In genomic region chr7:74942917-74943316, GRCm38 (mm10) we compare ENCODE assay signal across 13 mouse cellular contexts.
DNase-seq lines count a peak whose midpoint lies in the region; ATAC-seq lines count a peak whose summit lies in the region.
"Had no signal": no experiment of that assay in that cellular context is flagged by ENCODE, and none has a peak within 500 bp of the region (broad histone marks: within the 10 kb centered on the region; RNA-seq: fewer than 3 reads in every experiment).

No protein-coding gene starts in this region.

- no peaks in the 10 kb centered on the region for H3K9me3 ChIP-seq in heart, embryonic 10.5 days
- no peaks in the 10 kb centered on the region for H3K9me3 ChIP-seq in heart, embryonic 12.5 days (replicated peaks)
- H3K9me3 ChIP-seq: hindbrain, embryonic 12.5 days; liver, embryonic 12.5 days had no signal

- no peak overlapping the region for H3K9ac ChIP-seq in heart, embryonic 12.5 days
- H3K9ac ChIP-seq: hindbrain, embryonic 12.5 days; liver, embryonic 12.5 days had no signal

- WGBS in heart, embryonic 10.5 days: 84% methylated on average over 4 of the region's 4 CpGs
- WGBS in heart, embryonic 12.5 days: 75% methylated on average over 4 of the region's 4 CpGs

- intact Hi-C loops in heart, postnatal 10 days (cut with DNase I): no loop called here
- intact Hi-C loops in left cerebral cortex, postnatal 10 days (cut with DNase I): loop anchor here (10.0 kb wide), 1 partner anchor 162 kb away; no protein-coding TSS in a partner anchor

- no peak overlapping the region for H3K4me3 ChIP-seq in heart, embryonic 10.5 days
- no peak overlapping the region for H3K4me3 ChIP-seq in heart, embryonic 12.5 days
- H3K4me3 ChIP-seq: heart, adult 2 months; hindbrain, embryonic 12.5 days; liver, embryonic 12.5 days had no signal

- H3K4me1 ChIP-seq in heart, embryonic 10.5 days: no peaks in the 10 kb centered on the region
- H3K4me1 ChIP-seq in heart, embryonic 12.5 days (replicated peaks): no peaks in the 10 kb centered on the region
- H3K4me1 ChIP-seq: hindbrain, embryonic 12.5 days; liver, embryonic 12.5 days had no signal

- H3K27ac ChIP-seq in heart, embryonic 10.5 days: no peak overlapping the region
- H3K27ac ChIP-seq in heart, embryonic 12.5 days (ENCODE audit: poor library complexity, severe bottlenecking): no peak overlapping the region
- H3K27ac ChIP-seq: heart, adult 2 months; hindbrain, embryonic 12.5 days; liver, embryonic 12.5 days had no signal

- H3K4me2 ChIP-seq in heart, embryonic 12.5 days: no peak overlapping the region
- H3K4me2 ChIP-seq: hindbrain, embryonic 12.5 days; liver, embryonic 12.5 days had no signal

- H3K27me3 ChIP-seq in heart, embryonic 10.5 days (ENCODE audit: insufficient read depth, poor library complexity, severe bottlenecking): no peaks in the 10 kb centered on the region
- H3K27me3 ChIP-seq in heart, embryonic 12.5 days (replicated peaks): no peaks in the 10 kb centered on the region
- H3K27me3 ChIP-seq: hindbrain, embryonic 12.5 days; liver, embryonic 12.5 days had no signal

- ATAC-seq in heart, embryonic 12.5 days (ENCODE audit: insufficient number of reproducible peaks, low FRiP score): no peak
- ATAC-seq: liver, embryonic 12.5 days had no signal

- H3K36me3 ChIP-seq in heart, embryonic 10.5 days: no peaks in the 10 kb centered on the region
- H3K36me3 ChIP-seq in heart, embryonic 12.5 days: no peaks in the 10 kb centered on the region
- H3K36me3 ChIP-seq: hindbrain, embryonic 12.5 days; liver, embryonic 12.5 days had no signal

- DNase-seq in heart, postnatal 10 days: peak; percentile 12 to 28
- DNase-seq in heart, embryonic 10.5 days (ENCODE audit: low spot score): no peak
- DNase-seq in urinary bladder, postnatal 14 days (ENCODE audit: low spot score): peak; percentile 3
- DNase-seq in urinary bladder, postnatal 25 days (ENCODE audit: low spot score): no peak
- peak; percentile 14 to 59 for DNase-seq in left cerebral cortex, postnatal 10 days (ENCODE audit: extremely low spot score in 1 of 2, low spot score in 2 of 2)
- DNase-seq in kidney, adult 8-10 months: no peak
- DNase-seq: adrenal gland, adult 8-10 months; heart, adult 2 months; kidney, adult 2 months; thymus, adult 2 months had no signal

Comparison
In these comparisons a context has a peak if more than half of its experiments do, and no peak if none do; other contexts are left out.
1. DNase-seq: peak in heart, postnatal 10 days (2 of 2), urinary bladder, postnatal 14 days (single experiment) and left cerebral cortex, postnatal 10 days (2 of 2); none in heart, embryonic 10.5 days (single experiment), urinary bladder, postnatal 25 days (single experiment) and kidney, adult 8-10 months (0 of 2).